Mouse (Mus musculus): ENCODE data around the gene Tnpo3. TPM values are rescaled to one million over a fixed set of nuclear protein-coding genes. Genes with fewer than 3 reads are reported as not detected.

Tnpo3 gene
- total RNA-seq, 2 experiments from 2014 or later = 40.3 to 44.0 TPM

DNA sequence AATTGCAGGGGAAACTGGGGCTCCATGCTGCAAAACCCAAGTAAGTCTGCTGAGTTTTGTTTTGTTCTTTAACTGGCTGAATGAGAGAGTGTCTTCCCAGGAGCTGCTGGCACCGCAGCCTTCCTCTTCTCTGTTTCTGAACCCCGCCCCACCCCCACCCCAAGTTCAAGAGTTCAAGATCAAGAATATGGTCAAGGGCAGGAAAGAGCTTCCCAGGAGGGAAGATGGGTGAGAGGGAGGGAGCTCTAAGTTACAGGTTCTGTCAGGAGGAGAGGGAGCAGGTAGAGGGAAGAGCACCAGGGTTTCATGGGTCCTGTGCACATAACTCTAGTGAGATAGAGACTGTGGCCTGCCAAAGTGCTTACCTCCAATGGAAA, 80.3 kb downstream of the Tnpo3 start:
- DNase-seq (ENCODE audit: low spot score) = no peak
- intact Hi-C loops (cut with DNase I) = no loop called here

DNA sequence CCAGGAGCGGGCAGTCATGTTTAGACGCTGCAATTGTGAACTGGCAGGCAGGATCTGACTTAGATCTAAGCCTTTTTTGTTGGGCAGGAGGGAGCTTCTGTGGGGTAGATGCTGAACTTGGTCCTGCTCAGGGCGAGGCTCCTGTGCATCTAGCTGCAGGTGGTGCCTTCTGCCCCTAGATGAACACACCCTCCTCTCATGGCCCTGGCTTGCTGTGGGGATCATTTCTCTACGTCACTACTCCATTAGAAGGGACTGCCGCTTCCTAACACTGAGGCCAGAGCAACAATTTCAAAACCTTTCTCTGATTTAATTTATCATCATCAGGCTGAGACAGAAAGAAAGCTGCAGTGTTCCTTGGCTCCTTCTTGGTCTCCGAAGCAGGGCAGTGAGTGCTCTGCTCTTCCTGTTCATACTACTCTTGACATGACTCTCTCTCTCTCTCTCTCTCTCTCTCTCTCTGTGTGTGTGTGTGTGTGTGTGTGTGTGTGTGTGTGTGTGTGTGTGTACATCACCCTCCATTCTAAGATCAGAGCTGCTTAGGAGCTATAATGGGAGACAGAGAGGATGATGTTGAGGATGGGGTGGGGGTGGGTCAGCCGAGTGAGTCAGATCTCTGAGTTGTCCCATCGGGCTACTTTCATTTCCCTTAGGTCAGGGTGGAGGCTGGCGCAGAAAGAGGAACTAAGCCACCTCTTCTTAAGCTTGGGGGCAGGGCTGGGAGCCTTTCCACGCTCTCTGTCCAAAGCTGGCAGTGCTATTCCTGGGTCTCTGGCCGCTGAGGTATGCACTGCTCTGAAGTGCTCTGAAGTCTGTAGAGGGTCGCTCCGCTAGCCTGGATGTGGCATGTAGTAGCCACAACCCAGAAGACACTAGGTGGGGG, 80.9 kb downstream of the Tnpo3 start:
- DNase-seq (ENCODE audit: low spot score) = no peak

DNA sequence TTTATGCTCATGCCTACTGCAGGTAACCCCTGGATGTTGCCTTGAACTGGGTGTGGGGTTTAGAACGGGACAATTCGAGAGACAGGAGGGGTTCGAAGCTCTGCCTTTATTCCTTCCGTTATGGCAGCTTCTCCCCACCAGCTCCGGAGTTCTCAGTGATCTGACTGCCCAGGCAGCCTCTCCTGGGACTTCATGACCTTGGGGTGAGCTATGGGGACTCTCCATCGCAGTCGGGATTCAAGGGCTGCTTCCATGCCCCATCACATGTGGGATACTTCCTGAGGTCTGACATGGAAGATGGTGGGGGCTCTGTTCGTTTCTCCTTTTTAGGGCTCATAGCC, 81.6 kb downstream of the Tnpo3 start:
- intact Hi-C loops (cut with DNase I) = no loop called here
- no peak for DNase-seq (ENCODE audit: low spot score)

More for the DNA sequence above, 80.9 kb downstream of the Tnpo3 start:
- intact Hi-C loops (cut with DNase I) = no loop called here

DNA sequence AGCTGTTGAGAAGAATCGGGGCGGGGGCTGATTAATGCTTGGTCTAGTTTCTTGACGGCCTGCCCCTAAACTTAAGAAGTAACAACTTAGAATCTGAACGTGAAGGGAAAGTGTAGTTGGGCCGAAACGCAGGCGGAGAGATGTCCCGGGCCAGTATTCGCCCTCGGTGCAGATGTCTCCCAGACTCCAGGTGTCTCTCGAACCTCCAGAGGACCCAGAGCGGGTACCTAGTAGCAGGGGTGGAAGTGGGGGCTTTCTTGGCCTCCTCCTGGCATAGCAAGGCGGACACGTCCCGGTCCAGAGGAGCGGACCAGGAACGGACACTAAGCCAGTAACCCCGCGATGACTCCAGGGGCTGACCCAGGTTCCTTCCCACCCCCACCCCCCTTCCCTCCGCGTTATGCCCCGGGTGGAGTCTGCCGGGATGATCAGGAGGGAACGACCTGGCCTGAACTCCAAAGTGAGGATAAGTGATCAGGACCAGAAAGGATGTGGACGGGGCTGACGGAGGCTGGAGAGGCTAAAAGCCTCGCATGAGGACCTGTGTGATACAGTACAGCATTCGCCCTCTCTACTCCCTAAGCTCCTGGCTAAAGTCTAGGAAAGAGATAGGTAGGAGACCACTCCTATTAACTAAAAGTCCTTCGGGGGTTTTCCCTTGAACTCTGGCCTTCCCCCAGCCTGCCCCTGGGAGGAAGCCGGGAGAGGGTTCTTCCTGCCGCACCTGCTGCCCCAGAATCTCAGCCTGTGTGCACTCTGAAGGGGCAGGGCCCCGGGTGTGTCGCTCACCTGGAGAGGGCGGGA, 82.1 kb downstream of the Tnpo3 start:
- intact Hi-C loops (cut with DNase I) = no loop called here
- DNase-seq (ENCODE audit: low spot score) = no peak

DNA sequence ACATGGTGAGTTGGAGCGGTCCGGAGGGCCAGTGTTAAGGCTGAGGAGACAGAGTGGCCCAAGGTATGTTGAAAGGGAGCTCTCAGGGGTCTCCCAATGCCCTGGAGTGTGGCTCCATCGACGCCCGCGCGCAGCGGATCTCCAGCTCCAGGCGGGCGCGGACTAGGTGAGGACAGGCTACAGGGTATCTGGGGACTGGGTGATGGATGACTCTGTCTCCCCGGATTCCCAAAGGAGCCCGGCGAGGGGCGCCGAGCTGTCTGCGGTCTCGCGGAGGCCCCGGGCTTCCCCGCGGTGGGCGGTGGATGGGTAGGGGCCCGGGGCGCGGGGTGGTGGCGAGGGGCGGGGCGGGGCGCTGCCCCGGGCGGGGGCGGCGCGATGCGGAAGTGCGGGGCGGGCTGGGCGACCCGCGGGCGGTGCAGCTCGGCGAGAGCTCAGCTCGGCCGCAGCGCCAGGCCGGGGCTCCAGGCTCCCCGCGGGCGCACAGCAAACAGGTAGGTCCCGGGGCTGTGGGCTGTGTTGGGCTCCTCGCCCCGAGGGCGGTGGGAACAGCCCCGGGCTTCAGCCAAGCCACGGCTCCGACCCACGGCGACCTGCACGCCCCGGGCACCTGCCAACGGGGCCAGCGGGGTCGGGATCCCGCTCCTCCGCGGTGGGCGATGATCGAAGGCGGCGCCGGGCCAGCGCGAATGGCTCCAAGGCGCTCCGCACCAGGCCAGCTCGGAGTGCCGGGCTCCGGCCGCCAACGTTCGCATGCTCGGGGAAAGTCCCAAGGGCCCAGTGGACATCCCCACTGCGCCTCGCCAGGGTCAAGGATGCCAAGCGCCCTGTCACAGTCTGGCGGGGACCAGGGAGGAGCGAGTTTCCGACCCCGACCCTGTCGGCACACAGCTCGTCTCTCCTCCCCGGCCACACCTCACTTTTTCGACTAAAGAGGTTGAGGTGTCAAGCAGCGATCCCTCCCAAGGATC, 83.1 kb downstream of the Tnpo3 start, which contains the start of gene Irf5:
Gene Irf5 (plus strand): TSS at position 345 of the 971 bp plus-strand sequence.
- DNase-seq (ENCODE audit: low spot score) = no peak
- intact Hi-C loops (cut with DNase I) = no loop called here

DNA sequence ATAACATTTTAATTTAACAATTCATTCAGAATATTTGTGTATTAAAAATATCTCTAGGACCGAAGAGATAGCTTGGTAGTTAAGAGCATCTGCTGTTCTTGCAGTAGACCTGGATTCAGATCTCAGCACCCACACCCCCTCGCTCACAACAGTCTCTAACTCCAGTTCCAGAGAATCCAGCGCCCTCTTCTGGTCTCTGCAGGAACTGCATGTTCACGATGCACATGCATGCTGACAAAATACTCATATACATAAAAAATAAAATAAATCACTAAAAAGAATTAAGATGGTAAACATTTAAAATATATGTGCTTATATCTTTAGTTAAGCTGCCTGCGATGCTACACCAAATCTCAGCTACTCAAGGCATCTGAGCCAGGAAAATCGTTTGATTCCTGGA, 84.4 kb downstream of the Tnpo3 start:
- DNase-seq (ENCODE audit: low spot score) = no peak
- intact Hi-C loops (cut with DNase I) = no loop called here

DNA sequence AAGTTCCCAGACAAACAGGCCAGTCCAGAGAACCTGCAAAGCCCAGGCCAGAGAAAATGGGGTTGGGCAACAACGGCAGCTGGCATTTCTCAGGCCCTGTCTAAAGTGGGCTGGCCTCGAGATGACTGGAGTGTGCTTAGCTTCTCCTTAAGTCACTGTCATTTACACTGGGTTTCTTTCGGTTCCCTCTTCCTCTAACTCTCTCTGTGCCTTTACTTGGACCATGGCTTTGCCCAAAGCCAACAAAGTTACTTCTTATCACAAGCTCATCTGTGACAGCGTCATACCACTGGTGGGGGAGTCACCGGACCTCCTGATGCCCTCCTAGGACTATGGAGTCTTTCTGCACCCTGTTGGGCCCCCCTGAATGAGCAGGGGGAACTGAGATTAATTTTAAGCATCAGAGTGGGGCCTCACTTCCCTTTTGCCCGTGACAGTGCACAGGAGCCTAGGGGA, 85.6 kb downstream of the Tnpo3 start:
- intact Hi-C loops (cut with DNase I) = no loop called here

DNA sequence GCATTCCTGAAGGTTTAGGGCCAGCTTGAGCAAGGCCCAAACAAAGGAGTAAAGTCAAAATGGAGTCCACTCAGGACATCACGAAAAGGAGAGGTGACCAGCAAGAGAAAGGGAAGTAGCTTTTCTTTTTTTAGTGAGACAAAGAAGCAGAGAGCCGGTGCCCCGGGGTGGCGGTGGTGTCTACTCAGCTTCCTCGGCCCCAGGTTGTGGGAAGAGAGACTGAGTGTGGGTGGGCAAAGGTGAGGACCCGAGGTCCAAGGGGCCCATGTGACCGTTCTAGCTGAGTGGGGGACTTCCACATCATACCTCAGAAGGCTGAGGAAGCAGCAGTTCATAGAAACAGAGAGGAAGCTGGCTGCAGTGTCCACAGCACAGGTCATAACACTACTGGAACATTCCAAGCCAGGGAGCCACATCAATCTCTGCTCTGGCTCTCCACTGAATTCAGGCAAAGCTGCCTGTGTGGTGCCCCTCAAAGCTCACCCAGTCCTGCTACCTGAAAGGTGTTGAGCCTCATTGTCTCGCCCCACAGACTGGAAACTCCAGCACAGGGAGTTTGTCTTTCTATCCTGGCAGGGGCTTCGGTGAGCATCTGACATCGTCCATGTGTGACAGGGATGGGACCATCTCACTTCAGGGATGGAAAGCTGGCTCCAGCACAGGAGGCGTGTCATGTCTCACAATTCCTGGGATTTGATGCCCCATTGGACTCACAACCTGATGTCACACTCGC, 86.2 kb downstream of the Tnpo3 start:
- intact Hi-C loops (cut with DNase I) = no loop called here
- DNase-seq (ENCODE audit: low spot score) = no peak

More for the DNA sequence above, 85.6 kb downstream of the Tnpo3 start:
- DNase-seq (ENCODE audit: low spot score) = peak; percentile 38

DNA sequence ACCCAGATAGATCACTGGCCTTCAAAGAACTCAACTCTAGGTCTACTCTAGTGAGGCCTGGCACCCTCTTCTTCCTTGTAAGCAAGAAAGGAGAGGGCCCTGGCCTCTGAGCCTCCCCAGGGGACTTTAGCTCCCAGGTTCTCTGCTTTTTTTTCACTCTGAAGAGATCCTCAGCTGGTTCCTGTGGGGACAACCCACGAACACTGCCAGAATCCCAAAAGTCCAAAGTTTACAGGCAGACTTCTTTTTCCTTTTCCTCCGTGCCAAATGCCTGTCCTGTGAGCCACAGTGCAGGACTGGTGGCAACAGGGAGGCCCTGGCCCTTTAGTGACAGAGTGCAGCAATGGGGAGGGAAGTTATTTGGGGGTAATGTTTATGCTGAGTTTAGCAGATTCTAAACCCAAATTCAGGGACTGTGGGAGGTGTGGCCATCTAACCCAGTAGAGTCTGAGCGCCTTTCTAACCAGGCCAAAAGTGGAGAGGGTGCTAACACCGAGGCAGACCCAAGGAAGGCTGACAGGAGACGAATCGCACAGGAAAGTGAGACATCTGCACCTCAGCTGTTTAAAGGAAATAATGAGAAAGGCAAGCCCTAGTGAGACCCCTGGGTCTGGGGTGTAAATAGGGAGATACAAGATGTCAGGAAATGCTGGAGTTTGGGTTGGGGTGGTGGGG, 86.9 kb downstream of the Tnpo3 start:
- no peak for DNase-seq (ENCODE audit: low spot score)
- intact Hi-C loops (cut with DNase I) = no loop called here

DNA sequence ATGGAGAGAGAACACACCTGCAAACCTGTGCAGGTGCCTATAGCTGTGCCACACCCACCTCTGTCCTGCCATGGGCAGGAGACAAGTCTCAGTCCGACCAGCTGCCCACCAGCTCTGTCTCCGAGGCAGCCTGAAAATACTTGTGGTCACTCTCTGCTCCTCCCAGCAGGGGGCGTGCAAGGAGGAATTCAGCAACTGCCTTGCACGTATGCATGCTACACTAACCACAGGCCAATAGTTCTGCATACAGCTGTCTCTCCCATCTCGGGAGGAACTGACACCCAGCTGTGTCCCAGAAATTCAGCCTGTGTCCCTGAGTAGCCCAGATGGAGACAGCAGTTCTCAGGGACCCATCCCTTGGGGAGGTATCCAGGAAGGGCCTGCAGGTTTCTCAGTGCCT, 92.5 kb downstream of the Tnpo3 start:
- intact Hi-C loops (cut with DNase I) = loop anchor here (1.0 kb wide), 1 partner anchor 132 kb away; no protein-coding TSS in a partner anchor

DNA sequence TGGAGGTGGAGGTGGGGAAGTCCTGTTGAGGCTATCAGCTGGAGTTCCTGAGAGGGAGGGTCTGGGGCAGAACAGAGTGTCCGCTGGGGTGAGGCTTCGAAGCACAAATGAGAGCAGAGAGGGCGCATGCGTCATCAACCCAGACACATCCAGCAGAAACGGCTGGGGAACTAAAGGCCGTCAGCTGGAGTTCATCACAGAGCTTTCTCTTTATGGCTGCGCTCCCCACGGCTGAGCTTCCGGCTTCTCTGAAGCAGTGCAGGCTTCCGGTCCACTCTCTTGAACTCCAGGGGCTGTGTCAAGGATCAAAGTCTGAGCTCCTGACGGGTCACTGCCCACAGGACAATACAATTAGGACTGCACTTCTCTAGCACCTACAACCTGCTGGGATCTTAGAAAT, 96.4 kb downstream of the Tnpo3 start:
- peak; percentile 28 for DNase-seq (ENCODE audit: low spot score)
- intact Hi-C loops (cut with DNase I) = no loop called here

More for the DNA sequence above, 92.5 kb downstream of the Tnpo3 start:
- peak; percentile 38 for DNase-seq (ENCODE audit: low spot score)

DNA sequence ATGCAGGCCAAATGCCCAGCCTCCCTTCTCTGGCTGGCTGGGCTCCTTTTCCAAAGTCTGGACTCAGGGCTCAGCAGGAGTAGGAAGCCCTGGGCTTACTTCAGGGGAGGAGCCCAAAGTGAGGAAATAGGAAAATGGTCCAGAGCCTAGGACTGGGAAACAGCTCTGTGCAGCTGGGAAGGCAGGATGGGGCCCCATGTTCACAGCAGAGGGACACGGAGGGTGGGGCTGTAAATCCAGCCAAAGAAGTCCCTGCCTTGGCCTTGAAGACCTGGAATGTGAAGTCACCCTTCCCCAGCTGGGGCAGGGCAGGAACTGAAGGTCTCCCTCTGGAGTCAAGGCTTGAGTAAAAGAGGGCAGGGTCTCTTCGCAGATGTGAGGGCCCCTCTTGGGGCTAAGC, 100.6 kb downstream of the Tnpo3 start:
- peak; percentile 36 for DNase-seq (ENCODE audit: low spot score)

DNA sequence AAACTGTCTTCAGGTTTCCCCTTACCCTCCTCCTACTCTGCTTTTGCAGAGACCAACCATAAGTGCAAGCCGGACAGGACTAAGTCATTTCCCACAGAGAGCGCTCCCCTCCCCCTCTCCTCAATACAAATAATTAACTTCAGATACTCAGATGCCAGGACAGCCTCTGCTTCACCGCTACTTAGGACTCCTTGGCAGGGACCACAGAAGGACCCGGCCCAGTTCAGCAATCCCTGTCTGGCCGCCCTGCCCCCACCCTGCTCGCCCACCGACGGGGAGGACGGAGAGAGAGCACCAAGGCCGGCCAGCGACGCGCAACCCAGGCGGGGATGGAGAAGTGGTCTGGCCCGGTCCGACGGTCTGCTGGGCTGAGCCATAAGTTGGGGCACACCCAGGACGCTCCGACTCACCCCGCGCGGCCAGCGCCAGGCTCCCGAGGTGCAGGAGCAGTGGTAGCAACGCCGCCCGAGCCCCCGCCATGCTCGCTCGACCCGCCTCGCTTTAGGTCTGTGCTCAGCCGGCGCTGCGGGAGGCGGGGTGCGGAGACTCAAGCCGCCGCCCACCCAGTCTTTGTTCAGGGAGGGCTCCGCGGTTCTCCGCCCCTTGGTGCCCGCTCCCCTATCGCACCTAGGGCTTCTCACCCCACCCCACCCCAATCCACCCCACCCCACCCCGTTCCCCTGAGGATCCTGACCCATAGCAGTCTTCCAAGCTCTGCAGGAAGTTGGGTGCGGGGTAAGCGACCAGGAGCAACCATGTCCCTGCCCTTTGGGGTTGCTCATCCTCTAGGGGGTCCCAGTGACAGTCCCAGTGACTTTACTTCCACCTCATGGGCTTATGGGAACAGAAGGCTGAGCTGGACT, 102.0 kb downstream of the Tnpo3 start, which contains the start of gene Kcp:
Gene Kcp (minus strand): TSS at position 506 of the 863 bp plus-strand sequence.
- intact Hi-C loops (cut with DNase I) = no loop called here

More for the DNA sequence above, 100.6 kb downstream of the Tnpo3 start:
- intact Hi-C loops (cut with DNase I) = no loop called here

DNA sequence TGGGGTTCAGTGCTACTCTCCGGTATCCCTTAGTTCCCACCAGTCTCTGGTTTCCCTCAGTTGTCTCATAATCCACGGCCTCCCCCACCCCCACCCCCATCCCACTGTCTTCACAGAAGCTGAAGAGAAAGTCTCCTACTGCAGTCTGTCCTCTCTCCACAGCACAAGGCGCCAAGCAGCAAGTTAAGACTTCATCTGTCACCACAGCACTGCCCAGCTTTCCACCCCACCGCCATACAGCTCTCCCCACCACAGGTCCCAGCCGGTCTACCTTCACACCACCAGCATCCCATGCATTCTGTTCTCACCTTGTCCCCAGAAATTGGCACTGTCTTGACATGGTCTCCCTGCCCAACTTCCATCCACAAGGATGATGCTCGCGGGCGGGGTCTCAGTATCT, 102.9 kb downstream of the Tnpo3 start:
- no peak for DNase-seq (ENCODE audit: low spot score)
- intact Hi-C loops (cut with DNase I) = no loop called here

More for the DNA sequence above, 102.0 kb downstream of the Tnpo3 start, which contains the start of gene Kcp:
- no peak for DNase-seq (ENCODE audit: low spot score)

DNA sequence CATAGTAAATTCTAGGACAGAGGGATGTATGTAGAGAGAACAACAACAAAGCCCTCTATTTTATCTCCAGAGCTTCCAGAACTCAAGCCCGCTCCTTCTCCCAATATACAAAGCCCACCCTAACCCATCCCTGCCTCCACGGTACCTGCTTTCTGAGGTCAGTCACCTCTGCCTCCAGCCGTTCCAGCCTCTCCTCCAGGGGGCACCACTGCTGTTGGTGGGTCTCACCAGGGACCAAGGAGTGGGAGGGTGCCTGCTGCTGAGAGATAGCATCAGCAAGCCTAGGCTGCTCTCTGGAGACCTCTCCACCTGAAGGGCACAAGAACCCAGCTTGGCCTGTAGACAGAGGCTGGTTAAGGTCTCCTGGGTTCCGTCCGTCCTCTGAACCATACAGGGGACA, 104.2 kb downstream of the Tnpo3 start:
- intact Hi-C loops (cut with DNase I) = no loop called here
- DNase-seq (ENCODE audit: low spot score) = no peak

DNA sequence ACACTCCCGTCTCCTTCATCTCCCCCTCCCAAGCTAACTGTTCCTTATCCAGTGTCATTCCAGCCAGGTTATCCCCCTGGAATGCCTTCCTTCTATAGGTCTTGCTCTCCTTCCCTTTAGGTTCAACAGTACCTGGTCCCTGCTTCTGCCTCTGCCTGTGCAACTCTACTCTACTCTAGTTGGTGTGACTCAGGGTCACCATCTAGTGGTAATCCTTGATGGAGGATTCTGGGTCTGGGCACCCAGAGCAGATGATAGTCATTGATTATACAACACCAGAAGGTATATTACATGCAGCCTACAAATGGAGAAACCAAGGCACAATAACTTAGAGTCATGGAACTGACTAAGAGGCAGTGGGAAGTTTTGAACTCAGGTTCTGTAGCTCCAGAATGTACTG, 108.1 kb downstream of the Tnpo3 start:
- no peak for DNase-seq (ENCODE audit: low spot score)
- intact Hi-C loops (cut with DNase I) = no loop called here

DNA sequence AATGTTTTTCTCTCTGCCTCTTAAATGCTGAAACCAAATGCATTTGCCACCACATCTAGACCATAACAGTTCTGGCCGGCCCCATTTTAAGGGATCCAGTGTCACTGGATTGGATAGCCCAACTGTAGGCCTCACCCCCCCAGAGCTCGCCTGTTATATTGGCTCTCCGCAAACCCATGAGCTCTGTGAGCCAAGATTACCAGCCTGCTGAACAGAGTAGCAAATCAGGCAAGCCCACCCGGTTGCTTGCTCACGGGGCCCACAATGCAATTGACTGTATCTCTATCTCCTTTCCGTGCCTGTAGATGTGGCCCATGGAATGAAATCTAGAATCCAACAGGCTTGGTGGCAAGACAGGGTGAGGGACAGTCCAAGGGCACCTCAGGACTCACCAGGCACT, 108.9 kb downstream of the Tnpo3 start:
- DNase-seq (ENCODE audit: low spot score) = no peak
- intact Hi-C loops (cut with DNase I) = no loop called here

DNA sequence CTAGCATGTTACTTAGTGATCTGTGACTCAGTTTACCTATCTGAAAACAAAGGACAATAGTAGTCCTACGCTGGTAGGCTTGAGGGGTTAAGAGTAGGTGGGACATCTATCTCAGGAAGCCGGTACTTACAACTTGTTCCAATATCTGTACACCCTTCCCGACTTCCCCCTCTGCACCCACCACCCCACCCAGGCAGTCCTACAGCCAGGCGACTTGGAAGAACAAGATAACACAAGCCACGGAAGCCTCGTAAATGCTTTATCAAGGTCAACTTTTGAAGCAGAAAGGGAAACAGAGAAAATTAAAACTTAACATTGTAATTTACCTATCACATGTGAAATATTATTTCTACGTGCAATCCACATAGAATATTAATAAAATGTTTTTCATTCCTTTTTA, 109.5 kb downstream of the Tnpo3 start:
- DNase-seq (ENCODE audit: low spot score) = no peak
- intact Hi-C loops (cut with DNase I) = no loop called here

Data from heart, postnatal 25 days (tissue).